Mouse (Mus musculus) B cell, adult 62 days (primary cell): ENCODE data around the gene Fat1. TPM values are rescaled to one million over a fixed set of nuclear protein-coding genes. Genes with fewer than 3 reads are reported as not detected.

ENCODE experiments used
- total RNA-seq: library from RNA; stranded (reverse); gene quantifications from 4 replicates; pipeline ENCODE4 v1.2.4, GENCODE M21; 2023

The Fat1 gene
- total RNA-seq: not detected in 4 replicates

GRCm38 (mm10) chr8:44934850-44935497 lies at the start of gene Fat1:
Fat1 (plus strand) TSS chr8:44935447.

GRCm38 (mm10) chr8:45068759-45069386 lies 133.6 kb downstream of the Fat1 start, which contains the start of gene Mtnr1a:
Mtnr1a (plus strand) TSS chr8:45069137.

Other genes with a start within 250 kb of the Fat1 start
- gene Mtnr1a, start 133.7 kb downstream of the Fat1 start, total RNA-seq: not detected in 4 replicates